ENCODE assay signal across 8 mouse cellular contexts in the genomic region with DNA sequence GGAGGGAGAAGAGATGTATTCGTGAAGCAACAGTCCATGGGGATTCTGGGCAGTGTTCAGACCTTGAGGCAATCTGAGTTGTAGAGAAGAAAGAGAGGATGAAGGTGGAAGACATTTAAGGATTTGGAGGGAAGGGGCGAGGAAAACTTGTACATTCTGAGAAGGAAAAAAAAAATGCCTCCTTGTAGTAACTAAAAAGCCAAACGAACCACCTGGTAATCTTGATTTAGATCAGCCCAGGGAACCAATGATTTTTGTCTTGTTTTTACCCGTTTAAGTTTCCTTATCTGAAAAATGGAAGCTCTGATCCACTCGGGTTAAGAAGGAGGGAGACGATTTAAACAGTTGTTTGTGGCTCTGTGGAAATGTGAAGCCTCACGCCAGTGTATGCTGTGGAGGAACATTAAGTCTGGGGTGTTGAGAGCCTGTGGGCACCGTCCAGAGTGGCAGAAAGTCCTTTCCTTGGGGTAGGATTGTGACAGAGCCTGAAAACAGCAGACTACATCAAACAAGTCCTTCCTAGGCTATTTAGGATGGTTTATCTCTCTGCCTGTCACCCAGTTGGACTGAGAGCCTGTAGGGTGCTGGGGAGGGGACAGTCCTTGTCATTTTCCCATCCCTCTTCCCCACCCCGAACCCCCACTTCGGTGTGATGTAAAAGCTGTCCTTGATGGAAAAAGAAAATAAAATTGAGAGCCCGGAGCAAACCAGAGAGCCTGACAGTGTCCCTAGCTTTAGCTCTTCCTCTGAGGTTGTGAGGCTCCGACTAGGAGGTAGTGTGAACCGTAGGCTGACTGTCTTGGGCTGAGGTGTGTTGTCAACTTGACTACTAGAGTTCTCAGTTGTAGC. TPM values are rescaled to one million over a fixed set of nuclear protein-coding genes. Genes with fewer than 3 reads are reported as not detected.
A peak's percentile ranks its signal among the peaks of the same experiment; 100 is the strongest.
DNase-seq lines count a peak whose midpoint lies in the region; ATAC-seq and TF ChIP-seq lines count a peak whose summit lies in the region.

No protein-coding gene starts in this region.

- H3K9me3 ChIP-seq in heart, embryonic 14.5 days (ENCODE audit: control insufficient read depth, low read length): no peaks in the 10 kb centered on the region
- no peaks in the 10 kb centered on the region for H3K9me3 ChIP-seq in MEL (replicated peaks; ENCODE audit: insufficient read depth, low read length)
- no peaks in the 10 kb centered on the region for H3K9me3 ChIP-seq in hindbrain, embryonic 10.5 days
- H3K9me3 ChIP-seq in midbrain, embryonic 11.5 days (ENCODE audit: control insufficient read depth, low read length): no peaks in the 10 kb centered on the region

- no peak for DNase-seq in heart, adult 11 months
- DNase-seq in MEL (ENCODE audit: low read depth, low spot score): peak; percentile 53
- no peak for DNase-seq in hindbrain, embryonic 10.5 days (ENCODE audit: low spot score)
- peak; percentile 91 for DNase-seq in midbrain, embryonic 11.5 days (ENCODE audit: low spot score, missing footprints)
- DNase-seq in layer of hippocampus, postnatal 10 days (ENCODE audit: low spot score in 2 of 2): no peak
- DNase-seq in testis, postnatal 14 days (ENCODE audit: low spot score): no peak
- DNase-seq in layer of hippocampus, adult 11-12 months (ENCODE audit: low spot score): no peak

- peak overlapping the region; percentile 91 to 96 for H3K27ac ChIP-seq in heart, embryonic 14.5 days (replicated peaks in 1 of 2; ENCODE audit: control insufficient read depth in 1 of 2, insufficient read depth in 1 of 2, low read depth in 2 of 2, low read length in 2 of 2)
- peak overlapping the region; percentile 24 for H3K27ac ChIP-seq in MEL (ENCODE audit: control insufficient read depth, low read depth, low read length)
- peak overlapping the region; percentile 100 for H3K27ac ChIP-seq in hindbrain, embryonic 10.5 days
- peak overlapping the region; percentile 91; the same call in 1 of the 2 replicates for H3K27ac ChIP-seq in midbrain, embryonic 11.5 days (ENCODE audit: low read depth, low read length)

- H3K79me2 ChIP-seq in MEL (ENCODE audit: control insufficient read depth, insufficient read depth, low read length, poor library complexity): peaks cover 26% of the 10 kb centered on the region

- no peak for ATAC-seq in heart, embryonic 14.5 days (ENCODE audit: insufficient number of reproducible peaks, insufficient read depth, low FRiP score, low read depth)
- ATAC-seq in midbrain, embryonic 11.5 days (ENCODE audit: low FRiP score): no peak

- WGBS in heart, embryonic 14.5 days: 13% methylated on average over 13 of the region's 13 CpGs
- WGBS in hindbrain, embryonic 10.5 days: 25% methylated on average over 13 of the region's 13 CpGs
- 18% methylated on average over 13 of the region's 13 CpGs for WGBS in midbrain, embryonic 11.5 days

- H3K4me1 ChIP-seq in heart, embryonic 14.5 days (ENCODE audit: control insufficient read depth in 2 of 2, insufficient read depth in 2 of 2, low read length in 2 of 2): peaks cover 12% of the 10 kb centered on the region in 2 experiments; a peak in 2 of 4 replicates
- peaks cover 2 to 22% of the 10 kb centered on the region in 2 experiments for H3K4me1 ChIP-seq in MEL (ENCODE audit: control insufficient read depth in 1 of 2, insufficient read depth in 2 of 2, low read length in 2 of 2)
- H3K4me1 ChIP-seq in hindbrain, embryonic 10.5 days (replicated peaks): peaks cover 36% of the 10 kb centered on the region
- H3K4me1 ChIP-seq in midbrain, embryonic 11.5 days (ENCODE audit: control insufficient read depth, insufficient read depth, low read length): peaks cover 7% of the 10 kb centered on the region

- TF ChIP-seq RAD21 in MEL (IDR thresholded peaks at IDR 0.05; ENCODE audit: low read depth, low read length): no peak

- peak overlapping the region; percentile 96 for H3K9ac ChIP-seq in heart, embryonic 14.5 days (ENCODE audit: low read length)
- H3K9ac ChIP-seq in MEL (ENCODE audit: control insufficient read depth, low read depth, low read length, poor library complexity, severe bottlenecking): peak overlapping the region; percentile 97
- H3K9ac ChIP-seq in midbrain, embryonic 11.5 days (ENCODE audit: low read length): peak overlapping the region; percentile 99

- no peak for TF ChIP-seq EP300 in MEL (IDR thresholded peaks at IDR 0.05; ENCODE audit: low read depth in 1 of 2, low read length in 2 of 2)

- H3K4me3 ChIP-seq in heart, embryonic 14.5 days (ENCODE audit: control insufficient read depth in 1 of 2, insufficient read depth in 1 of 2, low read depth in 1 of 2, low read length in 2 of 2): peak overlapping the region; percentile 77 to 96
- H3K4me3 ChIP-seq in MEL (ENCODE audit: control insufficient read depth in 1 of 2, insufficient read depth in 1 of 2, low read depth in 2 of 2, low read length in 2 of 2): peak overlapping the region; percentile 68 to 89
- peak overlapping the region; percentile 94 for H3K4me3 ChIP-seq in hindbrain, embryonic 10.5 days
- H3K4me3 ChIP-seq in midbrain, embryonic 11.5 days (ENCODE audit: low read depth, low read length): peak overlapping the region; percentile 96

- H3K4me2 ChIP-seq in heart, embryonic 14.5 days (ENCODE audit: low read length): peak overlapping the region; percentile 89
- peak overlapping the region; percentile 67 for H3K4me2 ChIP-seq in midbrain, embryonic 11.5 days

- no peaks in the 10 kb centered on the region for H3K27me3 ChIP-seq in heart, embryonic 14.5 days (ENCODE audit: control insufficient read depth, insufficient read depth, low read length)
- H3K27me3 ChIP-seq in MEL (ENCODE audit: control insufficient read depth in 1 of 2, insufficient read depth in 2 of 2, low read length in 2 of 2): no peaks in the 10 kb centered on the region
- no peaks in the 10 kb centered on the region for H3K27me3 ChIP-seq in hindbrain, embryonic 10.5 days (ENCODE audit: insufficient read depth, poor library complexity, severe bottlenecking)
- no peaks in the 10 kb centered on the region for H3K27me3 ChIP-seq in midbrain, embryonic 11.5 days (ENCODE audit: control insufficient read depth, insufficient read depth, low read length)

- no peak for TF ChIP-seq CTCF in MEL (IDR thresholded peaks at IDR 0.05 in 2 of 3, conservative IDR thresholded peaks at IDR 0.05 in 1 of 3; ENCODE audit: control insufficient read depth in 1 of 3, insufficient read depth in 1 of 3, low read depth in 2 of 3, low read length in 3 of 3, poor library complexity in 1 of 3, severe bottlenecking in 1 of 3)

- H3K36me3 ChIP-seq in heart, embryonic 14.5 days (ENCODE audit: control insufficient read depth, insufficient read depth, low read length): peaks cover 9% of the 10 kb centered on the region
- H3K36me3 ChIP-seq in MEL (ENCODE audit: control insufficient read depth in 1 of 2, insufficient read depth in 2 of 2, low read length in 2 of 2): peaks cover 0 to 15% of the 10 kb centered on the region in 2 experiments; a peak in 2 of 4 replicates
- H3K36me3 ChIP-seq in hindbrain, embryonic 10.5 days: peaks cover 33% of the 10 kb centered on the region
- no peaks in the 10 kb centered on the region for H3K36me3 ChIP-seq in midbrain, embryonic 11.5 days (ENCODE audit: control insufficient read depth, insufficient read depth, low read length)

- TF ChIP-seq POLR2A in MEL (IDR thresholded peaks at IDR 0.05; ENCODE audit: control insufficient read depth in 1 of 2, insufficient read depth in 1 of 2, low read depth in 1 of 2, low read length in 2 of 2, poor library complexity in 1 of 2): no peak

TF ChIP-seq in MEL, 35 proteins besides CTCF, POLR2A, EP300 and RAD21 (continues in another document):
- TF ChIP-seq ZNF384 (IDR thresholded peaks at IDR 0.05; ENCODE audit: low read depth, low read length) (peak; percentile 60), ZKSCAN1 (IDR thresholded peaks at IDR 0.05; ENCODE audit: low read depth, low read length) (no peak), ELF1 (IDR thresholded peaks at IDR 0.05; ENCODE audit: low read depth, low read length) (no peak), MAFK (IDR thresholded peaks at IDR 0.05; ENCODE audit: borderline replicate concordance, low read depth, low read length) (no peak), POLR2AphosphoS2 (IDR thresholded peaks at IDR 0.05; ENCODE audit: low read length) (no peak), POLR2AphosphoS5 (IDR thresholded peaks at IDR 0.05; ENCODE audit: borderline replicate concordance, low read depth, low read length) (no peak), TAL1 (IDR thresholded peaks at IDR 0.05; ENCODE audit: low read length) (no peak), SIN3A (IDR thresholded peaks at IDR 0.05; ENCODE audit: low read length) (no peak; the same call in 1 of the 2 replicates), MXI1 (IDR thresholded peaks at IDR 0.05; ENCODE audit: low read depth, low read length) (no peak), SMC3 (IDR thresholded peaks at IDR 0.05; ENCODE audit: low read depth, low read length) (no peak)

RNA-seq across cellular contexts. Expression of gene Smo, which starts 1.5 kb away (rescaled TPM):
- 18.8 and 22.1 TPM in 2 replicates for polyA plus RNA-seq in heart, embryonic 14.5 days (2014; fragmentation: Nextera tagmentation; extraction: Ambion mirVana)
- total RNA-seq in MEL (2012; rRNA removed): 52.0 and 62.6 TPM in 2 replicates
- 10 to 100 TPM in 1 of 2 experiments, not detected in 1; 83.7 TPM for polyA plus RNA-seq in MEL (2012; ENCODE audit: insufficient read depth in 1 of 2, insufficient read length in 2 of 2, low read depth in 1 of 2, low replicate concordance in 2 of 2, missing spikeins in 1 of 2)
- 50.3 and 50.4 TPM in 2 replicates for polyA plus RNA-seq in hindbrain, embryonic 10.5 days (2016; fragmentation: Nextera tagmentation; extraction: Ambion mirVana)
- 38.6 and 44.5 TPM in 2 replicates for polyA plus RNA-seq in midbrain, embryonic 11.5 days (2014; fragmentation: Nextera tagmentation; extraction: Ambion mirVana)
- 10 to 100 TPM; 14.2 to 16.0 TPM for total RNA-seq in layer of hippocampus, postnatal 10 days (2021)

RNA-seq across cellular contexts. Expression of gene Ahcyl2, which starts 31.0 kb away (rescaled TPM):
- 10.5 and 11.7 TPM in 2 replicates for polyA plus RNA-seq in heart, embryonic 14.5 days (2014; fragmentation: Nextera tagmentation; extraction: Ambion mirVana)
- total RNA-seq in MEL (2012; rRNA removed): 14.5 and 17.0 TPM in 2 replicates
- polyA plus RNA-seq in MEL (2012; ENCODE audit: insufficient read depth in 1 of 2, insufficient read length in 2 of 2, low read depth in 1 of 2, low replicate concordance in 2 of 2, missing spikeins in 1 of 2): 10 to 100 TPM in 1 of 2 experiments, not detected in 1; 16.9 TPM
- polyA plus RNA-seq in hindbrain, embryonic 10.5 days (2016; fragmentation: Nextera tagmentation; extraction: Ambion mirVana): 11.5 and 13.0 TPM in 2 replicates
- 11.3 and 11.8 TPM in 2 replicates for polyA plus RNA-seq in midbrain, embryonic 11.5 days (2014; fragmentation: Nextera tagmentation; extraction: Ambion mirVana)
- total RNA-seq in layer of hippocampus, postnatal 10 days (2021): 100 to 1,000 TPM in 1 of 2 experiments, 10 to 100 TPM in 1; 94.4 to 121 TPM

RNA-seq across cellular contexts. Expression of gene Tspan33, which starts 42.8 kb away (rescaled TPM):
- polyA plus RNA-seq in heart, embryonic 14.5 days (2014; fragmentation: Nextera tagmentation; extraction: Ambion mirVana): 2.4 and 3.2 TPM in 2 replicates
- 20.6 and 41.7 TPM in 2 replicates for total RNA-seq in MEL (2012; rRNA removed)
- polyA plus RNA-seq in MEL (2012; ENCODE audit: insufficient read depth in 1 of 2, insufficient read length in 2 of 2, low read depth in 1 of 2, low replicate concordance in 2 of 2, missing spikeins in 1 of 2): 10 to 100 TPM in 1 of 2 experiments, not detected in 1; 64.5 TPM
- polyA plus RNA-seq in hindbrain, embryonic 10.5 days (2016; fragmentation: Nextera tagmentation; extraction: Ambion mirVana): 9.7 and 9.9 TPM in 2 replicates
- 4.9 and 6.8 TPM in 2 replicates for polyA plus RNA-seq in midbrain, embryonic 11.5 days (2014; fragmentation: Nextera tagmentation; extraction: Ambion mirVana)
- 10 to 100 TPM; 22.0 to 23.0 TPM for total RNA-seq in layer of hippocampus, postnatal 10 days (2021)

Comparison
In these comparisons a context has a peak if more than half of its experiments do, and no peak if none do; other contexts are left out.
1. H3K27ac ChIP-seq: peak in every context shown above with its lines; median percentile 100 in hindbrain, embryonic 10.5 days; 94 in heart, embryonic 14.5 days; 91 in midbrain, embryonic 11.5 days; 24 in MEL.
2. DNase-seq: peak in MEL (single experiment) and midbrain, embryonic 11.5 days (single experiment); none in heart, adult 11 months (single experiment), hindbrain, embryonic 10.5 days (single experiment), layer of hippocampus, postnatal 10 days (0 of 2), testis, postnatal 14 days (single experiment) and layer of hippocampus, adult 11-12 months (single experiment).
3. Peak in every context shown above with its lines, with median percentiles within 50 percentile points of each other: H3K4me3 ChIP-seq and H3K9ac ChIP-seq.